Mouse (Mus musculus) adrenal gland, postnatal 36 days (tissue): Measurements from ENCODE around the gene Scp2. TPM values are rescaled to one million over a fixed set of nuclear protein-coding genes. Genes with fewer than 3 reads are reported as not detected.
"Not testable (repeated sequence)": the region's sequence is repeated elsewhere in the genome, so short reads cannot be mapped to it uniquely, and the experiment has no call there.

ENCODE experiments used
- DNase-seq, 2 experiments: peaks; one replicate each; pipeline ENCODE4 v3.0.0; 2021; ENCODE audit warnings: mixed read lengths in 1 of 2
- long read RNA-seq, 2 experiments: library from polyadenylated mRNA; stranded (forward); transcript quantifications; one replicate each; pipeline ENCODE4 v2.0.0; 2021; ENCODE audit warnings: borderline sequencing depth in 2 of 2
- total RNA-seq, 2 experiments: library from RNA; stranded (reverse); gene quantifications; 2 replicates each; pipeline ENCODE4 v1.2.3; 2021

Scp2 gene
- total RNA-seq, result 100 to 1,000 TPM; 321 to 364 TPM
- long read RNA-seq, experiment 1, transcript Scp2-201 (16 exons, 2,640 nt), result minor isoform, 70 of 629 reads
- long read RNA-seq, experiment 1, transcript Scp2-202 (5 exons, 772 nt), result major isoform, 509 of 629 reads
- long read RNA-seq, experiment 1, partial matches to known transcripts, result 8 of 629 reads
- long read RNA-seq, experiment 1, other reads (novel, unspliced or antisense), result 40 of 629 reads
- long read RNA-seq, experiment 2, transcript Scp2-201 (16 exons, 2,640 nt), result minor isoform, 21 of 257 reads
- long read RNA-seq, experiment 2, transcript Scp2-202 (5 exons, 772 nt), result major isoform, 206 of 257 reads
- long read RNA-seq, experiment 2, partial matches to known transcripts, result 5 of 257 reads
- long read RNA-seq, experiment 2, other reads (novel, unspliced or antisense), result 24 of 257 reads

DNA sequence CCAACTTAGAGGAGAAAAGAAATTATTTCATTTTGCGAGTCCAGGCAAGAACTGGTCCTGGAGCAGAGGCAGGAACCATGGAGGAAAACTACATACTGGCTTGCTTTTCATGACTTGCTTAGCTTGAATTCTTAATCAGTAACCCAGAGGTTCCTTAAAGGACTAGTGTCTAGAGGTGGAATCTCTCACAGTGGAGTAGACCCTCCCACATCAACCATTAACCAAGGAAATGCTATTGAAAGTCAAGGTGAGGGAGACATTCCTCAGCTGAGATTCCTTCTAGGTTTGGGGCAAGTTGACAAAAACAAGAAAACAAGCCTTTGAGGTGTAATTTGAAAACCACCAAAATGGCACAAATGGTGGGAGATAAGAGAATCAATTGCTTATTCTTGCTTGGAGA is at the start of gene Scp2:
Gene Scp2, minus strand, starts transcription at position 119 of the 400 bp plus-strand sequence.
- DNase-seq, result no peak

DNA sequence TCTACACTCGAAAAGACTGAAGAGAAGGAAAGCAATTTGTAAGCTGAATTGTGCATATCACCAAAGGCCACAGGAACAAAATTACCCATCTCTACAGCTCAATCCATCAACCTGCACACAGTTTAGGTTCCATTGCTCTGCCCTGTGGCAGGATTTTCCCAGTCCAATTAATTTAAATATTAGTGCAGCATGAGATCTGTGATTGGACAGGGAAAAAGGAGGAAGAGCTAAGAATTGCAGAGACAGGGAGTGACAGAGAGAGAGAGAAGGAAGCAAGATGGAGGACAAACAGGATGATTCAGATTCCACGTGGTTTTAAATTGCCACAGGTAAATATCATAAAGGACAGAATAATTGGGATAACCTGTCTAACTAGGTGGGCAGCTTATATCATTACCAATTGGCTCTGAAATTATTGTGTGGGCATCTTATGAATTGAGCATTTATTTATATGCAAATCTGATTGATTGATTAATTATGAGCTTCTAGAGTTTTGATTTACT is 48.1 kb upstream of the Scp2 start:
- DNase-seq, result no peak

DNA sequence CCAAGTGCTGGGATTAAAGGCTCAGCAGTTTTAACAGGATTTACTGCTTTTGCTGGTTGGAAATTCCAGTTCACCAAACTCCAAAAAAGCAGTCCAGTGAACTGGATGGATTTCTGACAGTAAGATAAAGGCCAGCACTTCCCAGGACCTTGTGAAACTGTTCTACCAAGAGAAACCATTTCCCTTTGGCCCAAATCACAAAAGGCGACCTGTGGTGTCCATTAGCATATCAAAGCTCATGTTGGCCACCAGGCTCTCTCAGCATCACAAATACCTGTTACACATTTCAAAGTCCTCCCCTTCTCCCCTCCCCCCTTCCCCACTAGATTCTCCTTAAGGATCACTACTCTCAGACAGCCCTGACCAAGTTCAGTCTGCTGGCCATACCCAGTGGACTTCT is 37.5 kb upstream of the Scp2 start:
- no peak for DNase-seq

DNA sequence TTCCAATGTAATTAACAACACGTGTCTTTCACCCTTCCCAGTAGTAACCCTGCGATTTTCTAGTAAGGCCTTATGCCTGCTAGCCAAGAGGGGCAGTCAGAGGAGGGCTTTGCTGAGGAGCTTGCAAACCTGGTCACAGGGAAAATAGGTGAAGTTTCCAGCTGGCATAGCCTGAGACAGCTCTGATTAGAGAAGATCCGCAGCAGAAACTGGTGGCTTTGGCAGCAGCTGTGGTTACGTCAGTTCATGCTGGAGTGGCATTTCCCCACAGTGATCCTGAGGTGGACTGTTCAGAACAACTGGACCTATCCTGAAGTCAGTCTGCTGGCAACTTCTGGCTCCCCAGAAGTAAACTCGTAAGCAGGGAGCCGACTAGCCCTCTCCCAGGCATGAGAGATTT is 23.3 kb upstream of the Scp2 start:
- no peak for DNase-seq

DNA sequence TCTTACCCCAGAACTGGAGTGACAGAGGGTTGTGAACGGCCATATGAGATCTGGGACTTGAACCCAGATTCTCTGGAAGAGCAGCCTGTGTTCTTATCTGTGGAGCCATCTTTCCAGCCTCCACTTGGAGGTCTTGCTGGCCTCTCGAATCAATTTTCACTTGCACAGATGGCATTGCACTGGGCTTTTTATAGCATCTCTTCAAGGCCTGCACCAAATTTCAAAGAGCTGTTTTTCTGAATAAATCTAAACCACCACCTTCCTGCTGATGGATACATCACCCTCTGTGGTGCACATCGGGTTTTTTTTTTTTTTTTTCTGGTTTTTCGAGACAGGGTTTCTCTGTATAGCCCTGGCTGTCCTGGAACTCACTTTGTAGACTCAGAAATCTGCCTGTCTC is 22.1 kb upstream of the Scp2 start:
- DNase-seq, result no peak

DNA sequence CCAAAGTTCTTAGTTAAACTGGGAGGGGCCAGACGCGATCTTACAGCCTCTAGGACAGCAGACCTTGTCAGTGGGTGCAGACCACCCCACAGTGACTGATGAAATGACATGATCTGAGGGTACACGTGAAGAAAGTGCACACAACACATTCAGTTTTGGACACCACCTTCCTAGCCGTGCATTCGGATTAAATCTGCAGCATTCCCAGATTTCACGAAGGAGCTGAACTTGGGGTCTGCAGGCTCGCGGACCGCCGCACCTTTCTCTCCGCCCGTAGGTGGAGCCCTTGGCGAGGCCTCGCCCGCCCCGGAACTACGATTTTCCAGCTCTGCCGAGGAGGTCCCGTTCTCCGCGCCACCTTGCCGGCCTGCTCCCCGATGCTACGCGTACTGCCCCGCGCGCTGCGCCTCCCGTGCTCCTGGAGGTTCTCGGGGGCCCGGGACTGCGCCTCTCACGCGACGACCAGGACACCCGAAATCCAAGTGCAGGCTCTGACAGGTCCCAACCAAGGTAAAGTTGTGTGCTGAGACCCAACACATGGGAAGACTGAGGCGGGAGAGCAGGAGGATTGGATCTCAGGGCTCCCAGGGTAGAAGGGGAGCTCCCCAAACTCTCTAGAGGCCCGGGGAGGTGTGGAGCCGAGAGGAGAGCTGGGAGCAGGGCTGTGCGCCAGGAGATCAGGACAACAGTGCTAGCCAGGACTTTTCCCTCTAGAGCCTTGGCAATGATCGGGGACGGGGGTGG is 20.5 kb upstream of the Scp2 start, which contains the start of gene Echdc2:
Gene Echdc2, plus strand, starts transcription at position 286 of the 744 bp plus-strand sequence.
- DNase-seq, result peak; percentile 64 to 74

DNA sequence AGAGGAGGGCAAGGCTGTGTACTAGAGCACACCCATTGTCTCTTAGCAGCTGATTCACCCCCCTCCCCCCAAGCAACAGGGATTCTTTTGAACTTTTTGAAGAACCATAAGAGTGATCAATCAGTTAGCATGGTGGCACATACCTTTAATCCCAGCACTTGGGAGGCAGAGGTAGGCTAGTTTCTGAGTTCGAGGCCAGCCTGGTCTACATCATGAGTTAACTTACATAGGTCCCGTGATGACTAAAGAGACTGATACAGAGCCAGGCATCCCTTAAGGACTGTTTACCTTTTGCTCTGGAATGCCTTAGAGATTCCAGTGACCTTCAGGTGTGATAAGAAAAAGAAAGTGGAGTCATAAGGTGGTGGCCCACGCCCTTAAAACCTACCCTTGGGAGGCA is 18.5 kb upstream of the Scp2 start:
- no peak for DNase-seq

DNA sequence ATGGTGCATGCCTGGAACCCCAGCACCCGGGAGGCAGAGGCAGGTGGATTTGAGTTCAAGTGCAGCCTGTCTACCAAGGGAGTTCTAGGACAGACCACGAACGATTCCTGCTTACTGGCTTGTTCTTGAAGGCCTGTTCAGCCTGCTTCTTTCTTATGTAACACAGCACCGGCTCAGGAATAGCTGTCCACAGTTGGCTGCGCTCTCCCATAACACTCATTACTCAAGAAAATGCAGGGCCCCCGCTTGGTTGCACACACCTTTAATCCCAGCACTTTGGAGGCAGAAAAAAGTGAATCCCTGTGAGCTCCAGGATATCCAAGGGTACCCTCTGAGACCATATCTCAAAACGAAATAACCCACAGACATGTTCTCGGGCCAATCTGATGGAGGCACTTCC is 17.1 kb upstream of the Scp2 start:
- DNase-seq, result no peak

DNA sequence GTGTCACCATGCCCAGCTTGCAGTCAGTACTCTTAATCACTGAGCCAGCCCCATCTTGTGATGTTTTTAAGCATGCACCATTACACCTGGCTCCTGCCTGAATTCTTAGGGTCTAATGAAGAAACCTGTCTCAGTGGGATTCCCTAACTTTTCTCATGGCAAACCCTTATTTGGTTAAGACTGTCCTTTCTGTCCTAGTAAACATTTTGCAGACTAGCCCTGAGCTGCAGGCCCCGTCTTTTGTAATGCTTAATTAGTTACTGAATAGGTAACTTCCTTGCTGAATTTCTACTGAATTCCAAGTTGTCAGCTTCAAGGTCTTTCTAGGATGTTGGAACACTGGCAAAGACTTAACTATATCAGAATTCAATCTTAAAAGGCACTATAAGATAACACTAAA is 10.3 kb upstream of the Scp2 start:
- not testable (repeated sequence) for DNase-seq

DNA sequence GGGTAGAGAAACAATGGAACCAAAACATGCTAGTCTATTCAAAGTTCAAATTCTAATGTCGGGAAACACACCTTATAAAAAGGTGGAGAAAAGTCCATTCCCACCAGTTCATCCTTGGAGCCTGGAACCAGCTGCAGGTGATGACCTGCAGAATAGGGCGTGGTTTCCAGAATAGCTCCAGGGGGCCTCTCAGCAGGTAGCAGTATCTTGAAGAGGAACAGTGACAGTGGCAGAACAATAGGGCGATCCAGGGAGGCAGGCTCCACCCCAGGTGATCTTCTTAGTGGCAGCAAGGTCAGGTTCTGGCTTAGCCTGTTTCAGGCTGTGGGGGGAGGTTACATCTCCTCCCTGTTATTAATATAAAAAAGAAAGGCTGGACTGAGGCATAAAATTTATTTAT is 756 bp upstream of the Scp2 start:
- not testable (repeated sequence) for DNase-seq

DNA sequence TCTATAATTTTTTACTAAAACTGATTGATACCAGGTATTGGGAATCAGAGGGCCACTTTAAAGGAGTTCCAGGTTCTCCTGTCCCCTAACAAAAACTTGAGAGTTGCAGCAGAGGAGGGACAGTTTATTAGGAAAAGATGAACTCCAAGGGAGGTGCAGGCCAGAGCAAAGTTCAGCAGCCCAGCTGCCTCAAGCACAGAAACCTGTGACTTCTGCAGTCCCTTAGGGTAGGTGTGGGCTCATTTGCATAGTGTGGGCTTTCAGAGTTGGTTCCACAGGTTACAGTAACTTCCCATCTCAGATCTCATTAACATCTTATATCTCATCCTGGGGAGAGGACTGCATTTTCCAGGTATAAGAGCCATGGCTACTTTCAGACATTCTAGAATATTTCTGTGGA is 1.0 kb downstream of the Scp2 start:
- DNase-seq, result no peak

DNA sequence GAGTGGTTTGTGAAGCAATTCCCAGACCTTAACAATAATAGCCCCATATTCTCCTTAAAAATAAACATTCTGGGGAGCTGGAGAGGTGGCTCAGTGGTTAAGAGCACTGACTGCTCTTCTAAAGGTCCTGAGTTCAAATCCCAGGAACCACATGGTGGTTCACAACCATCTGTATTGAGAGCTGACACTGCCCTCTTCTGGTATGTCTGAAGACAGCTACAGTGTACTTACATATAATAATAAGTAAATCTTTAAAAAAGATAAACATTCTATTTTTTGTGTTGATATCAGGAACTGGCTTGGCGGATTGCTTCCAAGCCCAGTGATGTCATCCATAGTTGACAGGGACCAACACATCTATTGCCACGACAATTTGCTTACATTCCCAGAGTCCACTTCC is 1.6 kb downstream of the Scp2 start:
- not testable (repeated sequence) for DNase-seq

DNA sequence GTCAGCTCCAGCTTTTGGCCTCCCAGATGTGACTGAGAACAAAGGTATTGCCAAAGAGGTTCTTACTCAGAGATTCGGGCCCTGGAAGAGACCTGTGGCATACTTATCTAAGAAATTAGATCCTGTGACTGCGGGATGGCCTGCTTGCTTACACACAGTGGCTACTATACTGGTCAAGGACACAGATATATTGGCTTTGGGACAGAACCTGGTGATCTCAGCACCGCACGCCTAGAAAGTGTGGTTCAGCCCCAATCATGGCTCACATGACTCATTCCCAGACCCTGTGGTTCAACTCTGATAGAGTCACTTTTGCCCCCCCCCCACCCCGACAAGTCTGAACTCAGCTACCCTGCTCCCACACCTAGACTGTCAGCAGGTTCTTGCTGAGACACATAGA is 7.9 kb downstream of the Scp2 start:
- peak; percentile 53 to 54 for DNase-seq

DNA sequence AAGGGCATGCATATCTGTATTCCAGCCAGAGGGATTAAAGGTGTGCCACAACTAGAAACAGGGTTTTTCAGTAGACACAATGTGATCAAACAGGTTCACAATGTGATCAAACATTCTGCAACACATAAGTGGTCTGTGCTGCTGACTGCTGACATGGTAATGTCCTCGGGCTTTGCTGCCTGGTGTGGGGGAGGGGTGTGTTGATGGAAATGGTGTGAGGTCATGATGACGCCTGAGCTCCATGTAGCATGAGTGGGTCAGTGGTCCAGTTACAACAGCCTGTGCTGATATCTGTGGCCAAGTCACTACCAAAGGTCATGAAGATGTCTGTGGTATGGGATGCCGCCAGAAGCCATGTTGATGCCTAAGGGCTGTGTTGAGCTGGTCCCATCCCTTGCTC is 14.3 kb downstream of the Scp2 start:
- no peak for DNase-seq

DNA sequence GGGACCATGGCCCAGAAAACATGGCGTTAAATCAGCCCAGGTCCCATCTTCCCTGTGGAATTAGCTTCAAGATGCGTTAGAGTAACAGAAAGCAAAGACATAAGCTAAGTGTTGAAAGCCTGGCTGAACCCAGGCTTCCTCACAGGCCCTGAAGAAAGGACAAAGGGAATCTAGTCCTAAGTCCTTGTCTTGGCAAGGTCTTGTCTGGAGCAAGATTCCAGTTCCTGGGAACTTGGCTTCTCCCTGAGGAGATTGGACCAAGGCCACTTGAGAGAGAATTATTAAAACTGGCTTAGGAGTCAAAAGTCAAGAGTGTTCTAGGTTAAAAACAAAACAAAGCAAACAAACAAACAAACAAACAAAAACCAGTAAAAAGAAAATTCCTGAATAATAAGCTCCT is 16.5 kb downstream of the Scp2 start:
- no peak for DNase-seq

DNA sequence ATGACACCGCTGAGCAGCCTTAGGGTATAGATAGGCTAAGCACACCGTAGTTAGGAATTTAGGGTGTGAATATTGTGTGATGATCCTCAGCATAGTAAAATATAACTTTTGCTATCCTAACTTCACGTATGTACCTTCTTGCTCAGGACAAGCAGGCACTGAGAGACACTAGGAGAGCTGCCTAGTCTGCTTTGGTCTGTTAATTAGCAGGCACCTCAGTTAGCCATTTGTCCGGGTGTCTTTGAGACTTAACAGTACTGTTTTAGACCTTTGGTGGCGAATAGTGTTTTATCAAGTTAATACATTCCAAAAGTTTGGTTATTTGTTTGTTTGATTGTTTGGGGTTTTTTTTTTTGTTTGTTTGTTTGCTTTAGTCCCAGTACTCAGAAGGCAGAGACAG is 17.3 kb downstream of the Scp2 start:
- DNase-seq, result no peak

DNA sequence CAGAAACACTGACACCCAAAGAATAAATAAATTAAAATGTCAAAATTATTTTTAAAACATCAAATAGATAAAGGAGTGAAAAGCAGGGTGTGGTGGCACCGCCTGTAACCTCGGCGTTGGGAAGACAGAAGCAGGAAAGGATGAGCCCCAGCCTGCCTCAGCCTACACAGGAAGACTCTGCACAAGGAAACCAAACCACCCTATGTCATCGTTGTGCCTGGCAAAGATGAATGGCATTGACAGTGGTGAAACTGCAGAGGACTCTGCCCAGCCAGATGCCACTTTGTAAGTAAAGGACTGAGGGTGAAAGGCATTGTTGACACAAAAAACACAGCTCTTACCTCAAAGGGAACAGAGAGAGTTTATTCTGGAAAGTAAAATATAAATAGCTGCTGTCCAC is 18.5 kb downstream of the Scp2 start:
- no peak for DNase-seq

DNA sequence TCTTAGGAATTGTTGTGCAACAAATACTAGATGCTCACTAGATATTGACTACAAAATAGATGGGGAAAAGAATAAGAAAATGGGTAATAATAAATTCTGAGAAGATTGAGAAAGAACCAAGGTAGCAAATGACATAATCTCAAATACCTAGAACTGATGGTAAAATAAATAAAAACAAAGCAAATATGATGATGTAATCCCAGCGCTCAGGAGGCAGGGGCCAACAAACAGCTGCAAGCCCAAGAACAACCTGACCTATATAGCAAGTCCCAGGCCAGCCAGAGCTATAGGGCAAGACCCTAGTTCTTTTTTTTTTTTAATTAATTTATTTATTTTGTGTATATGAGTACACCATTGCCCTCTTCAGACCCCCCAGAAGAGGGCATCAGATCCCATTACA is 20.7 kb downstream of the Scp2 start:
- no peak for DNase-seq

DNA sequence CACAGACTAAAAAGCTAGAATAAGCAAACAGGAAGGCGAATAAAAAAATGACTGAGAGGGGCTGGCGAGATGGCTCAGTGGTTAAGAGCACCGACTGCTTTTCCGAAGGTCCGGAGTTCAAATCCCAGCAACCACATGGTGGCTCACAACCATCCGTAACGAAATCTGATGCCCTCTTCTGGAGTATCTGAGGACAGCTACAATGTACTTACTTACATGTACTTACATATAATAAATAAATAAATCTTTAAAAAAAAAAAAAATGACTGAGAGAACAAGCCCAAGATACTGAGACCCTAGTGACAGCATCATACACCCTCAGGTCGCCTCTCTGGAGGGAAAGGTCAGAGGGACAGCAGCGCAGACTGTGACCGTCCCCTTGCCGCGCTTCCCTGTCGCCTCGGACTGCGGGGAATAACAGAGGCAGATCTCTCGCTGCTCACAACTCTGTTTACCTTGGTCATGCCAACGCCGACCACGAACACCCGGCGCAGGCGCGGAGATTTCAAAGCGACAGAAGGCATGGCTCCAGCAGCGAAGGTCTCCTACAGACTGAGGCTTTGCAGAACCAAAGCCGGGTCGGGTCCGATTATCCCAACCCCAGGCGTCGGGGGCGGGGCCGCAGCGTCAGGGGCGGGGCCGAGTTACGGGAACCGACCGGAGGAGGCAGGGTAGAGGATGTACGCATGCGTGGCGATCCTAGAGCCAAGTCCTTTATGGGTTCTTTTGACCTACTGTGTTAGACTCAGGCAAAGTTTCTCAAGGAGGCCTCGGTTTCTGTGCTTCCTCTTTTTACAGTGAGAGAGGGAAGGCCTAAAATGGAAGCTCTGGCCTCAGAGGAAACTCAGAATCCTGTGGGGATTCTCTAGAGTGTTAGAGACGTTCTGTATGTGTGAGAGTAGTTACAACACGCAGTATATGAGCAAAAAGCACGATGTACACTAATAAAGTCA is 26.6 kb downstream of the Scp2 start:
- DNase-seq, result peak; percentile 97 to 99

DNA sequence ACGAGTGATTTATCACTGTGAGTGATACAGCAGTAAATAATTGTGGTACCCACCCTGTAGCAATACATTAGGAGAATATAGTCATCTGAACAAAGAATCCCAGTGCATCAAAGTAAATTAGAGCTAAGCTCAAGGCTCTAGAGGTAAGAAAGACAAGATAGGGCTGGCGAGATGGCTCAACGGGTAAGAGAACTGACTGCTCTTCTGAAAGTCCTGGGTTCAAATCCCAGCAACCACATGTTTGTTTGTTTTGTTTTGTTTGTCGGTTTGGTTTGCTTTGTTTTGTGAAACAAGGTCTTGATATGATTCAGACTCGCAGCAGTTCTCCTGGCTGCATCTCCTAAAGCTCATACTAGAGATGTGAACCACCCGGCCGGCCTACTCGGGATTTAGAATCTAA is 27.3 kb downstream of the Scp2 start:
- no peak for DNase-seq

DNA sequence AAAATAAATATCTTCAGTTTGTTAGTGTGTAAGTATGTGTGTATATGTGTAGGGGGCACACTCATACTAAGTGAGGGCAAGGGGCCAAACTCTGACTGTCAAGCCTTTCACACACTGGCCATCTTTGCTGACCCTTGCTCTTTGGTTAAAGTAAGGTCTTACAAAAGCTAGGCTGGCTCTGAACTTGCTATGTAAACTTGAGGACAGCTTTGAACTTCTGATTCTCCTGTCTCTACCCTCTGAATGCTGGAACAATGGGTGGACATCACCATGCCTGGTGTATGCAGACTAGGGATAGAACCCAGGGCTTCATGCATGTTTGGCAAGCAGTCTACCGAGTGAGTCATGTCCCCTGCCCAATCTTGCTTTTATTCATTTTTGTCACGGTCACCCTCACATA is 28.3 kb downstream of the Scp2 start:
- no peak for DNase-seq

DNA sequence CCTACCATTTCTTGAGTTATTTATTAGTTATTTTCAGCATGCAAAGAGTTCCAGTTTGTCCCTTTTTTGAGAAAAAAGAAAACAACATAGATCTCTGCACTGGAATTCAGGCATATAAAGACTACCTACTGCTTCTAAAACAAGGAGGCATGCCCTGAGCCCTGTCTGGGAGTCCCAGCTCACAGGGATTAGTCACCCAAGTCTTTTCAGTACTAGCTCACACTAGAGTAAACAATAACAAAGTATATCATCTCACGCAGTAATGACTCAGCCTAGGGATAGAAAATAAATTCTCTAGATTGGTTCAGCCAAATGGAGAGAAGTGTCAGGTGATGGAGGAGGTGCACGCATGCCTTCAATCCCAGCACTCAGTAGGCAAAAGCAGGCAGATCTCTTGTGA is 34.1 kb downstream of the Scp2 start:
- DNase-seq, result no peak
